ENCODE assay signal across 8 mouse cellular contexts in genomic region chr17:6861181-6862039, GRCm38 (mm10).
DNase-seq lines count a peak whose midpoint lies in the region; ATAC-seq and TF ChIP-seq lines count a peak whose summit lies in the region.

No protein-coding gene starts in this region.

- H3K36me3 ChIP-seq in intestine, embryonic 15.5 days: no peaks in the 10 kb centered on the region

- no peak for TF ChIP-seq CTCF in left cerebral cortex, adult 2 months (IDR thresholded peaks at IDR 0.05)

- H3K4me3 ChIP-seq in intestine, embryonic 15.5 days (replicated peaks): peak overlapping the region; percentile 23
- peak overlapping the region; percentile 22 for H3K4me3 ChIP-seq in left cerebral cortex, adult 2 months

- 10% methylated on average over 28 of the region's 28 CpGs for WGBS in intestine, embryonic 15.5 days

- H3K4me2 ChIP-seq in intestine, embryonic 15.5 days (replicated peaks): peak overlapping the region; percentile 64

- peak; percentile 5 for DNase-seq in adrenal gland, adult 8-10 months
- DNase-seq in cerebellum, adult 9-11 months: peak; percentile 60
- peak; percentile 67 to 75 for DNase-seq in frontal cortex, postnatal 10 days (ENCODE audit: low spot score in 2 of 2)
- peak; percentile 45 to 61 for DNase-seq in left cerebral cortex, adult 2 months (ENCODE audit: extremely low spot score in 1 of 2, low spot score in 2 of 2)
- peak; percentile 70 for DNase-seq in lung, postnatal 36 days
- DNase-seq in right cerebral cortex, postnatal 10 days (ENCODE audit: low spot score in 2 of 2): peak; percentile 83 to 88
- DNase-seq in ovary, adult 18-20 months (ENCODE audit: low spot score): no peak

- intact Hi-C loops in left cerebral cortex, adult 2 months (cut with DNase I): loop anchor here (2.0 kb wide), 1 partner anchor 79 kb away; the partner anchor contains the start of gene Ezr

- no peaks in the 10 kb centered on the region for H3K27me3 ChIP-seq in intestine, embryonic 15.5 days (replicated peaks)

- peaks cover 22% of the 10 kb centered on the region for H3K4me1 ChIP-seq in intestine, embryonic 15.5 days (replicated peaks)

- peak overlapping the region; percentile 37 for H3K9ac ChIP-seq in intestine, embryonic 15.5 days

- ATAC-seq in intestine, embryonic 15.5 days: peak; percentile 76

- peak overlapping the region; percentile 90 for H3K27ac ChIP-seq in intestine, embryonic 15.5 days
- H3K27ac ChIP-seq in left cerebral cortex, adult 2 months: peak overlapping the region; percentile 76

- no peaks in the 10 kb centered on the region for H3K9me3 ChIP-seq in intestine, embryonic 15.5 days
